Mouse (Mus musculus) liver, postnatal 0 days (tissue): ENCODE measurements at regions not wholly inside any gene's neighbourhood (a gene's known extent, or its start where the extent isn't known, plus 50 kb on each side); places are given as distances from the start of the nearest gene placed in this dataset.
"Not testable (repeated sequence)": the region's sequence is repeated elsewhere in the genome, so short reads cannot be mapped to it uniquely, and the experiment has no call there.

Experiments used
- CTCF ChIP-seq: sonication (generic); IDR thresholded peaks from 2 replicates; pipeline ENCODE4 v1.5.1; 2016; ENCODE audit warnings: antibody characterized with exemption, low read depth
- EP300 ChIP-seq: IDR thresholded peaks from 2 replicates; pipeline ENCODE4 v1.6.1; 2016; ENCODE audit warnings: antibody characterized with exemption, low read depth, mild to moderate bottlenecking

DNA sequence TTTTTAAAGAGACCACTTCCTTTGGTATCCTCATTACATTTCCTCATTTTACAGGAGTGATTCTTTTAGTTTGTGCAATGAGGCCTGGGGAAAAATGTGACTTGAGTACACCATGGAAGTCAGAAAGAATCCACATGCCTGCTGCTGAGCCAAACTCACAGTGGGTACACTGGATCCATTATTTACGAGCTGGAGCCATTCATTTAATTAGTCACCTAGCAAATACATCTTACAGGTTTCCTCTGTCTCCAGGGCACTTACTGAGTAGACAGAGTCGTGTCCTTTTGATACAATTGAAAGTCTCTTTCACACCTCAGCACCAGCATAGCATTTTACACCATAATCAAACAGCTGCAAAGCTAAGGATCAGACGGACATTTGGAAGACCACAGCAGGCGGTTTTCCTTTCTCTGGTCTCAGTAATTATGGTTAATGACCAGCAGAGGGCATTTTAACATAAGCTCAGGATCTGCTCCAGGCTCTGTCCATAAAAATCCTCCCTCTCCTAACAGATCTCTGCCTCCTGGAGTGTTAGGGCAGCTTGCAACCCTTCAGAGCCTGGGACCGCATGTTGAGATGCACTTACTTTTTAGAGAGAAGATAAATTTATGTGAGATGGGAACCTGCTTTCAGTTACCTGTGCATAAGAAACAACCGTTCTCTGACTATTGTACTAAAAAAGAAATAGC is 159.3 kb upstream of the Gm30302 start:
- peak; percentile 42 for TF ChIP-seq CTCF
- TF ChIP-seq EP300 = not testable (repeated sequence)
